Mouse (Mus musculus): ENCODE data around the gene Gm17581.

DNA sequence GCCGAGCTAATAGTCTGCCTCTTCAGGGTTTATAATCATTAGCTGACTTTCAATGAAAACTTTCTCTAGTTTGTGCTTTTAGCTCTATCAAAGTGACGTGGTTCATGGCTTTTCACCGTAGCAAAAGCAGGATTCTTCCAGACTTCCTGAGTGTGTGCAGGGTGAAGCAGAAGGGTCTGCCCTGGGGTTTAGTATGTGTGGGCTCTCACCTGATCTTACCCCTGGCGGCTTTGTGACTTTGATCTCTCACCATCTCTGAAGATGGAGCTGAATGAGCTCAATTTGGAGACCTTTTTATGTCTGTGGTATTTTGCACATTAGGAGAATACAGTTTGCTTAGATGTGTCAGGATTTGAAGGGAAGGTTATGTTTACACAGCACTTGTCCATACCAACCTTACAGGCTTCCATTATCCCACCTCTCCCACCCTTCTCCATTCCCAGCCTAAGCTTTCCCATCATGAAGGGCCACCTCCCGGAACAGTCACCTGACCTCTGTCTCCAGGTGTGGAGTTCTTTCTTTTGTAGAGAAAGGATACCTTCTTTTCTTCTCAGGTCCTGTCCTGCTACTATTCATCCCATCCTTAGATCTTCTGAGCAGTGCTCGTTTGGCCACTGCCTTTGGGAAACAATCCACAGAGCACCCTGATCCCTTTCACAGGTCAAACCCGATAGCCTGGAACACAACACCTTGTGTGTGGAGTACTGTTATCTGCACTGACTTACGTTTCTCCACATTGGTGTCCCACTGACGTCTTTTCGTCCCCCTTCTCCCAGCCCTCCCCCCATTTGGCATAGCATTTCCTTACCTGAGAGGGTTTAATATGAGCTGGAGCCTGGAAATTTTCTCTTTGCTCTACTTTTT lies 41.4 kb upstream of the Gm17581 start:
- TF ChIP-seq CTCF (IDR thresholded peaks at IDR 0.05; ENCODE audit: borderline replicate concordance, insufficient read depth, low read length) (no peak), POLR2A (IDR thresholded peaks at IDR 0.05; ENCODE audit: low read depth, low read length) (no peak)
